Mouse (Mus musculus) embryonic facial prominence, embryonic 12.5 days (tissue): ENCODE results near the gene Pde4d. TPM values are rescaled to one million over a fixed set of nuclear protein-coding genes. Genes with fewer than 3 reads are reported as not detected.

Source experiments
- ATAC-seq: fragments of 200-750 bp; cut with Nextera tagmentation; 2 replicates; pipeline ENCODE4 v1.8.0; 2017; ENCODE audit not compliant: insufficient number of reproducible peaks, insufficient read depth, low FRiP score, low TSS enrichment
- H3K27ac ChIP-seq: fragments of 300-500 bp; sonication (generic); 2 replicates; pipeline ENCODE4 v1.5.1; 2016; ENCODE audit warnings: mild to moderate bottlenecking
- H3K27me3 ChIP-seq: fragments of 300-500 bp; sonication (generic); 2 replicates; pipeline ENCODE4 v1.6.1; 2016; ENCODE audit warnings: mild to moderate bottlenecking, moderate library complexity
- H3K36me3 ChIP-seq: fragments of 300-500 bp; sonication (generic); 2 replicates; pipeline ENCODE4 v1.6.1; 2016; ENCODE audit warnings: mild to moderate bottlenecking
- H3K4me1 ChIP-seq: fragments of 300-500 bp; sonication (generic); 2 replicates; pipeline ENCODE4 v1.6.1; 2016
- H3K4me2 ChIP-seq: fragments of 300-500 bp; sonication (generic); replicated peaks from 2 replicates; pipeline ENCODE4 v1.6.1; 2016; ENCODE audit warnings: mild to moderate bottlenecking, moderate library complexity
- H3K4me3 ChIP-seq: fragments of 300-500 bp; sonication (generic); 2 replicates; pipeline ENCODE4 v1.5.1; 2016; ENCODE audit warnings: mild to moderate bottlenecking
- H3K9ac ChIP-seq: fragments of 300-500 bp; sonication (generic); 2 replicates; pipeline ENCODE4 v1.6.1; 2016; ENCODE audit warnings: mild to moderate bottlenecking, moderate library complexity
- H3K9me3 ChIP-seq: fragments of 300-500 bp; sonication (generic); 2 replicates; pipeline ENCODE4 v1.6.1; 2016; ENCODE audit warnings: mild to moderate bottlenecking, moderate library complexity
- WGBS: fragments of 180-500 bp; shearing (Covaris S2); methylation state at CpG from one replicate; pipeline ENCODE4 v1.1.7; 2016; 5-methylcytosine and 5-hydroxymethylcytosine counted together
- polyA plus RNA-seq: library from polyadenylated mRNA; unstranded; fragments of >200 nt; fragmentation: Nextera tagmentation; extraction: Ambion mirVana; gene quantifications from 2 replicates; pipeline ENCODE4 v1.2.1, GENCODE M21; 2016

Pde4d gene
- polyA plus RNA-seq, 1 experiment from 2014 or later = 20.4 TPM

- H3K27me3 ChIP-seq = no peaks in the 10 kb centered on the region
- no peak overlapping the region for H3K9ac ChIP-seq
- H3K4me2 ChIP-seq = no peak overlapping the region
- 64% methylated on average over 2 of the region's 2 CpGs for WGBS
- no peaks in the 10 kb centered on the region for H3K9me3 ChIP-seq
- H3K27ac ChIP-seq = no peak overlapping the region
- H3K36me3 ChIP-seq = no peaks in the 10 kb centered on the region
- H3K4me3 ChIP-seq = no peak overlapping the region
- ATAC-seq = no peak
- peaks cover 8% of the 10 kb centered on the region; the same call in 1 of the 2 replicates for H3K4me1 ChIP-seq
Measured at GRCm38 (mm10) chr13:108494365-108494764, 44.6 kb downstream of the Pde4d start.

GRCm38 (mm10) chr13:108497768-108498167 is 48.0 kb downstream of the Pde4d start:
- Histone ChIP-seq H3K4me3 (no peak overlapping the region), H3K27ac (no peak overlapping the region), H3K36me3 (no peaks in the 10 kb centered on the region), H3K27me3 (no peaks in the 10 kb centered on the region), H3K9me3 (no peaks in the 10 kb centered on the region), H3K4me2 (no peak overlapping the region), H3K4me1 (peaks cover 22% of the 10 kb centered on the region), H3K9ac (no peak overlapping the region)
- ATAC-seq = no peak
- 64% methylated on average over 8 of the region's 8 CpGs for WGBS

GRCm38 (mm10) chr13:108498247-108498743 is 48.5 kb downstream of the Pde4d start:
- H3K4me2 ChIP-seq = 0 out of 2 replicates have a peak overlapping the region, but pooled peaks have one; percentile 1
- no peak overlapping the region for H3K4me3 ChIP-seq
- ATAC-seq = peak; percentile 72
- no peak overlapping the region for H3K27ac ChIP-seq
- H3K27me3 ChIP-seq = no peaks in the 10 kb centered on the region
- H3K9ac ChIP-seq = no peak overlapping the region
- H3K4me1 ChIP-seq = peaks cover 22% of the 10 kb centered on the region
- H3K36me3 ChIP-seq = no peaks in the 10 kb centered on the region
- WGBS = 56% methylated on average over 9 of the region's 9 CpGs
- no peaks in the 10 kb centered on the region for H3K9me3 ChIP-seq

- H3K9me3 ChIP-seq = no peaks in the 10 kb centered on the region
- no peak for ATAC-seq
- H3K27ac ChIP-seq = 0 out of 2 replicates have a peak overlapping the region, but pooled peaks have one; percentile 54
- 39% methylated on average over 9 of the region's 9 CpGs for WGBS
- H3K4me3 ChIP-seq = no peak overlapping the region
- H3K36me3 ChIP-seq = no peaks in the 10 kb centered on the region
- peaks cover 22% of the 10 kb centered on the region for H3K4me1 ChIP-seq
- H3K4me2 ChIP-seq = 0 out of 2 replicates have a peak overlapping the region, but pooled peaks have one; percentile 1
- no peaks in the 10 kb centered on the region for H3K27me3 ChIP-seq
- no peak overlapping the region for H3K9ac ChIP-seq
Measured at GRCm38 (mm10) chr13:108498773-108499313, 49.1 kb downstream of the Pde4d start.

GRCm38 (mm10) chr13:108501386-108501785 is 51.6 kb downstream of the Pde4d start:
- Histone ChIP-seq H3K4me1 (peaks cover 22% of the 10 kb centered on the region), H3K4me3 (no peak overlapping the region), H3K9me3 (no peaks in the 10 kb centered on the region), H3K36me3 (no peaks in the 10 kb centered on the region), H3K9ac (no peak overlapping the region), H3K27ac (no peak overlapping the region), H3K4me2 (no peak overlapping the region), H3K27me3 (no peaks in the 10 kb centered on the region)
- ATAC-seq = no peak
- WGBS = 21% methylated on average over 1 of the region's 1 CpGs

GRCm38 (mm10) chr13:108524548-108524947 is 74.8 kb downstream of the Pde4d start:
- WGBS = 73% methylated on average over 4 of the region's 4 CpGs

GRCm38 (mm10) chr13:108524969-108525368 is 75.2 kb downstream of the Pde4d start:
- H3K4me1 ChIP-seq = no peaks in the 10 kb centered on the region
- H3K36me3 ChIP-seq = no peaks in the 10 kb centered on the region
- no peak overlapping the region for H3K9ac ChIP-seq
- H3K27me3 ChIP-seq = no peaks in the 10 kb centered on the region
- no peak overlapping the region for H3K4me2 ChIP-seq
- H3K4me3 ChIP-seq = no peak overlapping the region
- H3K27ac ChIP-seq = no peak overlapping the region
- no peak for ATAC-seq
- WGBS = 87% methylated on average over 6 of the region's 6 CpGs
- no peaks in the 10 kb centered on the region for H3K9me3 ChIP-seq

More at GRCm38 (mm10) chr13:108524548-108524947, 74.8 kb downstream of the Pde4d start:
- Histone ChIP-seq H3K4me2 (no peak overlapping the region), H3K9me3 (no peaks in the 10 kb centered on the region), H3K36me3 (no peaks in the 10 kb centered on the region), H3K4me3 (no peak overlapping the region), H3K4me1 (no peaks in the 10 kb centered on the region), H3K27me3 (no peaks in the 10 kb centered on the region), H3K9ac (no peak overlapping the region), H3K27ac (no peak overlapping the region)
- no peak for ATAC-seq

GRCm38 (mm10) chr13:108526258-108527007 is 76.7 kb downstream of the Pde4d start:
- Histone ChIP-seq H3K27me3 (no peaks in the 10 kb centered on the region), H3K27ac (no peak overlapping the region), H3K4me2 (no peak overlapping the region), H3K4me3 (no peak overlapping the region), H3K9me3 (no peaks in the 10 kb centered on the region), H3K9ac (no peak overlapping the region), H3K4me1 (no peaks in the 10 kb centered on the region), H3K36me3 (no peaks in the 10 kb centered on the region)
- WGBS = 78% methylated on average over 13 of the region's 13 CpGs
- ATAC-seq = no peak

GRCm38 (mm10) chr13:108527090-108527770 is 77.5 kb downstream of the Pde4d start:
- no peaks in the 10 kb centered on the region for H3K9me3 ChIP-seq
- no peaks in the 10 kb centered on the region for H3K27me3 ChIP-seq
- H3K4me2 ChIP-seq = no peak overlapping the region
- WGBS = 88% methylated on average over 7 of the region's 7 CpGs
- no peak overlapping the region for H3K4me3 ChIP-seq
- H3K27ac ChIP-seq = no peak overlapping the region
- ATAC-seq = no peak
- no peaks in the 10 kb centered on the region for H3K4me1 ChIP-seq
- no peaks in the 10 kb centered on the region for H3K36me3 ChIP-seq
- no peak overlapping the region for H3K9ac ChIP-seq

- 73% methylated on average over 1 of the region's 1 CpGs for WGBS
- no peak overlapping the region for H3K27ac ChIP-seq
- ATAC-seq = no peak
- no peaks in the 10 kb centered on the region for H3K4me1 ChIP-seq
- H3K27me3 ChIP-seq = no peaks in the 10 kb centered on the region
- H3K9me3 ChIP-seq = no peaks in the 10 kb centered on the region
- H3K36me3 ChIP-seq = no peaks in the 10 kb centered on the region
- no peak overlapping the region for H3K4me3 ChIP-seq
- no peak overlapping the region for H3K9ac ChIP-seq
- no peak overlapping the region for H3K4me2 ChIP-seq
Measured at GRCm38 (mm10) chr13:108528343-108528742, 78.6 kb downstream of the Pde4d start.

GRCm38 (mm10) chr13:108532875-108533274 is 83.1 kb downstream of the Pde4d start:
- Histone ChIP-seq H3K4me2 (no peak overlapping the region), H3K36me3 (no peaks in the 10 kb centered on the region), H3K4me3 (no peak overlapping the region), H3K27ac (no peak overlapping the region), H3K27me3 (no peaks in the 10 kb centered on the region), H3K4me1 (no peaks in the 10 kb centered on the region), H3K9ac (no peak overlapping the region), H3K9me3 (no peaks in the 10 kb centered on the region)
- no peak for ATAC-seq
- 93% methylated on average over 1 of the region's 1 CpGs for WGBS

GRCm38 (mm10) chr13:108536436-108536835 is 86.7 kb downstream of the Pde4d start:
- H3K36me3 ChIP-seq = no peaks in the 10 kb centered on the region
- WGBS = 65% methylated on average over 4 of the region's 4 CpGs
- H3K4me2 ChIP-seq = no peak overlapping the region
- no peak overlapping the region for H3K9ac ChIP-seq
- no peaks in the 10 kb centered on the region for H3K27me3 ChIP-seq
- H3K9me3 ChIP-seq = no peaks in the 10 kb centered on the region
- H3K4me3 ChIP-seq = no peak overlapping the region
- no peak for ATAC-seq
- H3K27ac ChIP-seq = no peak overlapping the region
- H3K4me1 ChIP-seq = no peaks in the 10 kb centered on the region
